Mouse (Mus musculus) T-cell, adult 2 months (primary cell): ENCODE measurements around the gene Rbm39.

Experiments
- DNase-seq: peaks from one replicate; pipeline ENCODE4 v3.0.0; 2022; ENCODE audit warnings: low spot score

Rbm39 gene

DNA sequence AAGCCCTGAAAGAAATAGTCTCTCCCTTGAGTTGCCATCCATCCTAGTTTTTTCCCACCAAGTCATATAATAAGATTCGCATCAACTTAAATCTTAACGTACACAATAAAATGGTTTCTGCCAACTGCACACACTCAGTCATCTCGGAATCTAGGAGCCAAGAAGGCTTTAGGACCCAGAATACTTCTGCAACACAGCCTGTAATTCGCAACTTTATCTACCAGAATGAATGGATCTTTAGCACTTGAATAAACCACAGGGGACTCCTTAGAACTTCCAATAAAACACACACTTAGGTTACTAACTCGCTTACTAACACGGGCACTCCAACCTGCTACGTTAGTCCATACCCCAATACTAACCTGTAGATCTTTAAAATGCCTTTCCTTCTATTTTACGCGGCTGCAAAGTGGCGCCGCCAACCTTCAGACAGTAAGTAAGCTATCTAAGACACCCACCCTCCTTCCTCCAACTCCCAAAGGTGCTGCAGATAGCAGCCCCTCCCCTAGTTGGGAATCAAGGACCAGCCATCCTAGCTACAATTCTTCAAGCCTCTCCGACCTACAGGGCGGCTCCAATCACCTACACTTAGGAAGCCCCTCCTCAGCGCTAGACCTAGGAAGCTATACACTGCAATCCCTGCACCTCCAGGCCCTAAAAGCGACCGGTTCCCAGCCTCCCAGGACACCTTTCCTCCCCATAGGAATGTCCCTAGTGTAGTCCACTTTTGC is 69.2 kb downstream of the Rbm39 start:
- peak; percentile 10 for DNase-seq
